Mouse (Mus musculus) testis, adult 2 months (tissue): ENCODE measurements around the gene Slc1a5.

Experiments
- CTCF ChIP-seq: fragments of 200-500 bp; IDR thresholded peaks from 2 replicates; pipeline ENCODE4 v1.5.1; 2012; ENCODE audit warnings: low read depth, mild to moderate bottlenecking, inconsistent platforms, low read length, moderate library complexity; ENCODE audit not compliant: control insufficient read depth, insufficient read depth, insufficient replicate concordance
- POLR2A ChIP-seq: fragments of 200-500 bp; IDR thresholded peaks from 2 replicates; pipeline ENCODE4 v1.6.1; 2012; ENCODE audit warnings: low read depth, mild to moderate bottlenecking, inconsistent platforms, low read length, moderate library complexity; ENCODE audit not compliant: control insufficient read depth

GRCm38 (mm10) chr7:16816475-16817122, 35.5 kb downstream of the Slc1a5 start, which contains the start of gene Fkrp:
- TF ChIP-seq CTCF (no peak), POLR2A (no peak)
